Mouse (Mus musculus) liver, embryonic 15.5 days (tissue): Measurements from ENCODE around the gene Mei1. TPM values are rescaled to one million over a fixed set of nuclear protein-coding genes. Genes with fewer than 3 reads are reported as not detected.

Experiments
- ATAC-seq: fragments of 200-750 bp; cut with Nextera tagmentation; 2 replicates; pipeline ENCODE4 v1.8.0; 2017; ENCODE audit warnings: moderate number of reproducible peaks, mild to moderate bottlenecking, moderate library complexity; ENCODE audit not compliant: insufficient read depth
- H3K27ac ChIP-seq: fragments of 300-500 bp; sonication (generic); replicated peaks from 2 replicates; pipeline ENCODE4 v1.5.1; 2015; ENCODE audit warnings: mild to moderate bottlenecking, inconsistent platforms
- H3K27me3 ChIP-seq: fragments of 300-500 bp; sonication (generic); 2 replicates; pipeline ENCODE4 v1.6.1; 2015; ENCODE audit warnings: mild to moderate bottlenecking, inconsistent platforms
- H3K36me3 ChIP-seq: fragments of 300-500 bp; sonication (generic); replicated peaks from 2 replicates; pipeline ENCODE4 v1.6.1; 2015; ENCODE audit warnings: moderate library complexity, mild to moderate bottlenecking, inconsistent platforms
- H3K4me1 ChIP-seq: fragments of 300-500 bp; sonication (generic); replicated peaks from 2 replicates; pipeline ENCODE4 v1.6.1; 2015; ENCODE audit warnings: inconsistent platforms
- H3K4me2 ChIP-seq: fragments of 300-500 bp; sonication (generic); 2 replicates; pipeline ENCODE4 v1.6.1; 2015; ENCODE audit warnings: moderate library complexity, mild to moderate bottlenecking, inconsistent platforms
- H3K4me3 ChIP-seq: fragments of 300-500 bp; sonication (generic); replicated peaks from 2 replicates; pipeline ENCODE4 v1.5.1; 2015; ENCODE audit warnings: mild to moderate bottlenecking, inconsistent platforms
- H3K9ac ChIP-seq: fragments of 300-500 bp; sonication (generic); 2 replicates; pipeline ENCODE4 v1.6.1; 2015; ENCODE audit warnings: moderate library complexity, mild to moderate bottlenecking, inconsistent platforms
- H3K9me3 ChIP-seq: fragments of 300-500 bp; sonication (generic); replicated peaks from 2 replicates; pipeline ENCODE4 v1.6.1; 2016; ENCODE audit warnings: inconsistent platforms
- WGBS: fragments of 180-500 bp; shearing (Covaris S2); methylation state at CpG from one replicate; pipeline ENCODE4 v1.1.7; 2015; ENCODE audit warnings: mixed read lengths; ENCODE audit not compliant: insufficient replicate concordance; 5-methylcytosine and 5-hydroxymethylcytosine counted together
- polyA plus RNA-seq: library from polyadenylated mRNA; unstranded; fragments of >200 nt; fragmentation: Nextera tagmentation; extraction: Ambion mirVana; gene quantifications from 2 replicates; pipeline ENCODE4 v1.2.1, GENCODE M21; 2015

The Mei1 gene
- polyA plus RNA-seq, 1 experiment from 2014 or later, result not detected

- Histone ChIP-seq H3K4me3 (no peak overlapping the region), H3K4me2 (no peak overlapping the region), H3K36me3 (0 out of 2 replicates have a peak, but pooled peaks cover 5% of the 10 kb centered on the region), H3K27me3 (no peaks in the 10 kb centered on the region), H3K27ac (no peak overlapping the region), H3K9ac (no peak overlapping the region), H3K4me1 (peaks cover 85% of the 10 kb centered on the region), H3K9me3 (no peaks in the 10 kb centered on the region)
- WGBS, result 60% methylated on average over 12 of the region's 12 CpGs
- ATAC-seq, result no peak
Observed at GRCm38 (mm10) chr15:82152022-82152421, 82.2 kb downstream of the Mei1 start.

DNA sequence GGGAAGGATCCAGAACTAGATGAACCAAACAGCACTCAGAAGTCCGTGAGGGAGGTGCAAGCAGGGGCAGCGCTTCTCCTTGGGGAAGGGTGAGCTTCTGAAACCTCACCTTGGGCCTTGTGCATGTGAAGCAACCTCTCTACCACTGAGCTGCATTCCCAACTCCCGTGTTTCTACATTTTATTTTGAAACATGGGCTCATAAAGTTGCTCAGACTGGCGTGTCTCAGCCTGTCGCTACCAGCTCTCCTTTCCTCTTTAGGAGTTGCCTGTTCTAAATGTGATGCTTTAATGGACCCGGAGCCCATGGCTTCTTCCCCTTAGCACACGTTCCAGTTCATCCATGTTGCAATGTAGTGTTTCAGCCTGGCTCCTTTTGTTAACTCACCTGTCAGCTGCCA is 82.6 kb downstream of the Mei1 start:
- no peak overlapping the region for H3K4me3 ChIP-seq
- H3K27me3 ChIP-seq, result no peaks in the 10 kb centered on the region
- H3K9me3 ChIP-seq, result no peaks in the 10 kb centered on the region
- no peak overlapping the region for H3K4me2 ChIP-seq
- H3K9ac ChIP-seq, result no peak overlapping the region
- H3K36me3 ChIP-seq, result 0 out of 2 replicates have a peak, but pooled peaks cover 5% of the 10 kb centered on the region
- WGBS, result 75% methylated on average over 7 of the region's 7 CpGs
- H3K4me1 ChIP-seq, result peaks cover 88% of the 10 kb centered on the region
- H3K27ac ChIP-seq, result no peak overlapping the region
- no peak for ATAC-seq

GRCm38 (mm10) chr15:82156298-82156697 is 86.5 kb downstream of the Mei1 start:
- Histone ChIP-seq H3K36me3 (0 out of 2 replicates have a peak, but pooled peaks cover 3% of the 10 kb centered on the region), H3K27me3 (no peaks in the 10 kb centered on the region), H3K9me3 (no peaks in the 10 kb centered on the region), H3K27ac (no peak overlapping the region), H3K4me3 (no peak overlapping the region), H3K4me1 (peaks cover 94% of the 10 kb centered on the region), H3K4me2 (no peak overlapping the region), H3K9ac (no peak overlapping the region)
- 39% methylated on average over 6 of the region's 6 CpGs for WGBS
- ATAC-seq, result no peak

GRCm38 (mm10) chr15:82156902-82157301 is 87.1 kb downstream of the Mei1 start:
- 35% methylated on average over 10 of the region's 10 CpGs for WGBS
- Histone ChIP-seq H3K4me1 (peaks cover 95% of the 10 kb centered on the region), H3K36me3 (0 out of 2 replicates have a peak, but pooled peaks cover 3% of the 10 kb centered on the region), H3K9ac (no peak overlapping the region), H3K27ac (0 out of 2 replicates have a peak overlapping the region, but pooled peaks have one; percentile 16), H3K4me2 (no peak overlapping the region), H3K27me3 (no peaks in the 10 kb centered on the region), H3K9me3 (no peaks in the 10 kb centered on the region), H3K4me3 (no peak overlapping the region)
- ATAC-seq, result no peak

DNA sequence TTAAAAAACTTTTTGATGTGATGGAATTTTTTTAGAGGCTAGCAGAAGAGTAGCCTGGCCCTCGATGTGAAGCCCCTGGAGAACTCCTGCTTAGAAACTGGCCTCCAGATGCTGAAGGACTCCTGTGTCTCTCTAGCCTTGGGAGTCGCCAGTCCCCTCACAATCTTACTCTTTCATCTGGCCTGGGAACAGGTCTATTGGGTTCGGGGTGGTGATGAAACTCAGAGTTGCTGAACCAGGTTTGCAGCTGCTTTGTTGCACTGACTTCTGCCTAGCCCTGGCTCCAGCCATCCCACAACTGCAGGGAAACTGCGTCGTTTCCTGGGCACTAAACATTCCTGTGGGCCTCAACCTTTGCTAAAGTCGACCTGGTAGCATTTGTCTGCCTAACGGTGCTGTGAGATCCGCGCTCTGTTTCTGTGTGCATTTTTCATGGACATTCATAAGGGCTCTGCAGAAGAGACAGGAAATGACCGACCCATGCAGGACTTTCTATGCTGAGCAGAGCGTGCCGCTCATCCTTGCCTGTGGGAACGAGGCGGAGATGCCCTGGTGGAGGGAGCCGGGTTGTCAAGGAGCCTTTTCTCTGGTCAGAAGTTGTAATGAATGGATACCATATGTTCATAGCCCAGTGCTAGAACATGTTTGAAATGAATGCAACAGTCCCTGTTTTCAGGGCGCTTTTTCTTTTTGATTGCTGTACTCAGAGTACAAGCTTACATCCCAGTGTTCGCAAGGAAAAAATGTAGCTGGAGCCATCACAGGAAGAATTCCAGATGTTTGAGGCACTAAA is 88.6 kb downstream of the Mei1 start:
- peaks cover 95% of the 10 kb centered on the region for H3K4me1 ChIP-seq
- no peak overlapping the region for H3K27ac ChIP-seq
- WGBS, result 63% methylated on average over 17 of the region's 17 CpGs
- no peaks in the 10 kb centered on the region for H3K27me3 ChIP-seq
- 0 out of 2 replicates have a peak, but pooled peaks cover 3% of the 10 kb centered on the region for H3K36me3 ChIP-seq
- H3K9ac ChIP-seq, result no peak overlapping the region
- no peak for ATAC-seq
- no peak overlapping the region for H3K4me3 ChIP-seq
- H3K4me2 ChIP-seq, result no peak overlapping the region
- no peaks in the 10 kb centered on the region for H3K9me3 ChIP-seq

DNA sequence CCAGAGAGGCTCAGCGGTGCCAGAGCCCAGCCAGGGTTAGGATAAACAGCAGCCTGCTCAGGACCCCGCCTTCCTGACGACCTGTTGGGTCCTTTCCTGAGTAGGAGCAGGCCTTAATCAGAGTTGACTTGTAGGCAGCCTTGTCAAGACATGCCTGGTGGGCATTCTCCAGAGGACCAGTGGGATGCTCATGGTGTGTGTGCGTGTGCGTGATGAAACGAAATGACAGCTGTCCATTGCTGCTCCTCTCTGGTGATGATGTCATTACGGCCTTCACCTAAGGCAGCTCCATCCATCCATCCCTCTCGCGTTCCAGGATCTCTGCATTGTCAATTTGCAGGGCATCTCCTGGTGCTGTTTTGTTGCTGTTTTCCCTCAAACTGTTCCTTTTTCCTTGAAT is 89.7 kb downstream of the Mei1 start:
- H3K4me2 ChIP-seq, result no peak overlapping the region

GRCm38 (mm10) chr15:82160731-82161640 is 91.2 kb downstream of the Mei1 start:
- 60% methylated on average over 11 of the region's 11 CpGs for WGBS
- Histone ChIP-seq H3K4me2 (no peak overlapping the region), H3K27ac (no peak overlapping the region; the same call in 1 of the 2 replicates), H3K27me3 (no peaks in the 10 kb centered on the region), H3K4me1 (peaks cover 96% of the 10 kb centered on the region), H3K9me3 (no peaks in the 10 kb centered on the region), H3K9ac (no peak overlapping the region), H3K4me3 (no peak overlapping the region), H3K36me3 (0 out of 2 replicates have a peak, but pooled peaks cover 3% of the 10 kb centered on the region)
- ATAC-seq, result no peak

More for the DNA sequence above, 89.7 kb downstream of the Mei1 start:
- no peak overlapping the region for H3K4me3 ChIP-seq
- no peak overlapping the region for H3K9ac ChIP-seq
- no peaks in the 10 kb centered on the region for H3K27me3 ChIP-seq
- H3K9me3 ChIP-seq, result no peaks in the 10 kb centered on the region
- 0 out of 2 replicates have a peak, but pooled peaks cover 3% of the 10 kb centered on the region for H3K36me3 ChIP-seq
- ATAC-seq, result no peak
- H3K27ac ChIP-seq, result no peak overlapping the region
- WGBS, result 82% methylated on average over 9 of the region's 9 CpGs
- peaks cover 95% of the 10 kb centered on the region for H3K4me1 ChIP-seq

DNA sequence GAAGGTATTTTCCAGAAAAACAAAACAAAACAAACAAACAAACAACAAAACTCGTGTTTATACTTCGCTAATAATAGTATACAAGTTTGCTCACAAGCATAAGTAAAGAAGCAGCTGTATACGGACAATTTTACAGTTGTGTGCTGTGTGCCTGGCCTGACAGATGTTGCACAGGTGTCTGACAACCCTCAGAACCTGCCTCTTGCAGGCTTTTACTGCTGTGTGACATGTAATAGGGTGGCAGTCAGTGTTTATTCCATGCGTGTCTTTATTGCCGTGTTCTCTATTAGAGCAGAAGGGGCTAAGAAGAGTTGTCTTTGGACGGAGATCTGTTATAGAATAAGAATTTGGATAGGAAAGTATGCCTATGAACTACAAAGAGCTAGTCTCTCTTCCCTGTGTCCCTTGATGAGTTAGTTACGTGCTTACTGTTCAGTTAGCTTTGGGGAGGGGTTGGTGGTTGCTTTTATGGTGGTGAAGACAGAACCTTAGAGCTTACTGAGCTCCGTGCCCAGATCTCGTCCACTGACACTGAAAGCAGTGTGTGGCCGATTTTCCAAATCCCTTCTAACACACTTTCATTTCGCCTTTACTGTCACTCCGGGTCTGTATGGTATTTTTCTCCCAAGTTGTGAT is 92.3 kb downstream of the Mei1 start:
- H3K4me1 ChIP-seq, result peaks cover 97% of the 10 kb centered on the region
- no peak for ATAC-seq
- no peak overlapping the region for H3K4me2 ChIP-seq
- no peak overlapping the region for H3K4me3 ChIP-seq
- no peak overlapping the region for H3K27ac ChIP-seq
- no peak overlapping the region for H3K9ac ChIP-seq
- 0 out of 2 replicates have a peak, but pooled peaks cover 3% of the 10 kb centered on the region for H3K36me3 ChIP-seq
- 79% methylated on average over 12 of the region's 12 CpGs for WGBS
- no peaks in the 10 kb centered on the region for H3K27me3 ChIP-seq
- no peaks in the 10 kb centered on the region for H3K9me3 ChIP-seq

DNA sequence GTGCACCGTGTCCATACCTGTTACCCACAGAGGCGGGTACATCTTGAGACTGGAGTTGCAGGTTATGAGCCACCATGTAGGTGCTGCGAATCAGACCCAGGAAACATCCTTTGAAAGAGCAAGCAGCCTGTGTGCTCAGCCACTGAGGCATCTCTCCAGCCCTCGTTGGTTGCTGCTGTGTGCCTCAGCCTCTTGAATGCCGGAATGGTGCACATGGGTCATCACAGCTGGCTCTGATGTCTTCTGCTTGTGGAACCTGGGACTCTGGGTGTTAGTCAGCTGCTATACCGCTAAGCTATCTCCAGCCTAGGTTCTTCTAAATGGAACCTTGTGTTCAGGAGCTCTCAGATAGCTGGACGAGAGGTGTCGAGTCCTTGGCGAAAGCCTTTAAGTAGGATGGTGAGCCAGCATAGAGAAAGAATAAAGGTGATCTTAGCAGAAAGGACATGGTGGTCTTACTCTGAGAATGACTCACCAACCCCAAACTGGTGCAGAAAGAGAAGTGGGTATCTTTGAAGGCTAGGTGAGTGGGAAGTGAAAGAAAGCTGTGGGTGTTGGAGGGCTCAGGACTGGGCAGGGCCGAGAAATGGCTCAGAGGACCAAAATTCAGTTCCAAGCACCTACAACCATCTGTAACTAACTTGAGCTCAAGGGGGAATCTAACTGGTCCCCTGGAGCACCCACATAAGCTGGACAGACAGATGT is 93.7 kb downstream of the Mei1 start:
- peak overlapping the region; percentile 36; the same call in 1 of the 2 replicates for H3K9ac ChIP-seq

DNA sequence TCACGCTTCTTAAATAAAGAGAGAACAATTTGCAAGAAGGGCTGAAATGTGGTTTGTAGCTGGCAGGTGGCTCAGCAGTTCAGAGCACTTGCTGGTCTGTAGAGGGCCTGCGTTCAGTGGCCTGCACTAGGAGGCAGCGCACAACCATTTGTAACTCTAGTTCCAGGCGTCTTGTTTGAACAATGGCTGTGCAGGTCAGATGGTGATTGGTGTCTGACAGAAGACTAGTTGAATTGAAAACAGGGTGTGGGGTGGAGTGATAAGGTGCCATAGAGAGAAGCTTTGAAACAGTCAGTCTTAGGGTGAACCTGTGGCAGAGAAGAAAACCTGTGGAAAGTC is 94.2 kb downstream of the Mei1 start:
- H3K27ac ChIP-seq, result peak overlapping the region; percentile 90
- peaks cover 95% of the 10 kb centered on the region for H3K4me1 ChIP-seq
- no peaks in the 10 kb centered on the region for H3K36me3 ChIP-seq
- peak; percentile 65 for ATAC-seq
- no peaks in the 10 kb centered on the region for H3K27me3 ChIP-seq
- peak overlapping the region; percentile 52 for H3K4me2 ChIP-seq
- no peaks in the 10 kb centered on the region for H3K9me3 ChIP-seq
- 19% methylated on average over 4 of the region's 4 CpGs for WGBS
- 0 out of 2 replicates have a peak overlapping the region, but pooled peaks have one; percentile 5 for H3K4me3 ChIP-seq
- peak overlapping the region; percentile 36; the same call in 1 of the 2 replicates for H3K9ac ChIP-seq

More for the DNA sequence above, 93.7 kb downstream of the Mei1 start:
- no peaks in the 10 kb centered on the region for H3K9me3 ChIP-seq
- no peak for ATAC-seq
- 70% methylated on average over 10 of the region's 10 CpGs for WGBS
- peak overlapping the region; percentile 52 for H3K4me2 ChIP-seq
- peak overlapping the region; percentile 90 for H3K27ac ChIP-seq
- H3K4me3 ChIP-seq, result no peak overlapping the region
- H3K36me3 ChIP-seq, result 0 out of 2 replicates have a peak, but pooled peaks cover 3% of the 10 kb centered on the region
- H3K27me3 ChIP-seq, result no peaks in the 10 kb centered on the region
- H3K4me1 ChIP-seq, result peaks cover 98% of the 10 kb centered on the region
